Mouse (Mus musculus) left cerebral cortex, postnatal 25 days (tissue): ENCODE results near the gene Cpa3. TPM values are rescaled to one million over a fixed set of nuclear protein-coding genes. Genes with fewer than 3 reads are reported as not detected.

Experiments used
- DNase-seq, 2 experiments: peaks; one replicate each; pipeline ENCODE4 v3.0.0; 2022; ENCODE audit warnings: low spot score in 2 of 2, mixed read lengths in 1 of 2
- intact Hi-C: fragments of 180-260 bp; cut with DNase I; formaldehyde crosslinking; loops from one replicate; pipeline ENCODE4 v1.15.1; 2025
- total RNA-seq, 2 experiments: library from RNA; stranded (reverse); gene quantifications; 2 replicates each; pipeline ENCODE4 v1.2.3; 2021

Gene Cpa3
- total RNA-seq, result not detected

DNA sequence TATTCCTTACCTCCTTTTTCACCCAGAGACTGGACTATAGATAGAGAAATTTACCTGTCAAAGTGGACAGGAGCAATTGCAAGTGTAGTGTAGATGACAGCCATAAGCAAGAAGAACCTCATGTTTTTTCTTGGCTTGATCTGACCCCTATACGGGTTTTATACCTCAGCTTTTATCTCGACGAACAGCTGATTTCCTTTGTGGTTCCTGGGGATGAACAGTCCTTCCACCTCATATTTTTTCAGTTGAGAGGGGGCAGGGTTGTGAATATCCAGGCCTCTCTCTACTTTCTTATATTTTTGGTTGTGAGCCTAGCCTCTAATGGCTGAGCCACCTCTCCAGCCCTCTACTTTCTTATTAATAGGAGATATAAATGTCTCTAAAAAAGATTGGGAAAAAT is at the start of gene Cpa3:
TSS of gene Cpa3 (minus strand) at position 132 of the 400 bp plus-strand sequence.
- no peak for DNase-seq
- intact Hi-C loops, result no loop called here

DNA sequence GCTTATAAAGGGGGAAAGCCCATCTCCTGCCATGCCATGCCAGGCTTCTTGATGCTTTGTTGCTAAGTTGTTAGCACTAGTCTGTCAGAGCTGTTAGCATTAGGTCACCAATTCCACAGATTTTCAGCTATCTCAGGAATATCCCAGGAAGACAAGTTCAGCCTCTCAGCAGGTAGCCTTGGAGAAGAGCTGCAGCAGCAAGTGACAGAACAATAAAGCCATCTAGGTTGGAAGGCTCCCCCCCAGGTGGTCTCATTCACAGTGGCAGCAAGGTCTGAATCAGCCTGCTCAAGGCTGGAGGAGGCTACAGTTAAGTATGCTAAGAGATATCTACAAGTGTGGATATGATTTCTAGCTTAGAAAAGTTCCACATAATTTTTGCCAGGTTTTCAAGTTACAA is 49.4 kb upstream of the Cpa3 start:
- intact Hi-C loops, result no loop called here
- DNase-seq, result no peak

DNA sequence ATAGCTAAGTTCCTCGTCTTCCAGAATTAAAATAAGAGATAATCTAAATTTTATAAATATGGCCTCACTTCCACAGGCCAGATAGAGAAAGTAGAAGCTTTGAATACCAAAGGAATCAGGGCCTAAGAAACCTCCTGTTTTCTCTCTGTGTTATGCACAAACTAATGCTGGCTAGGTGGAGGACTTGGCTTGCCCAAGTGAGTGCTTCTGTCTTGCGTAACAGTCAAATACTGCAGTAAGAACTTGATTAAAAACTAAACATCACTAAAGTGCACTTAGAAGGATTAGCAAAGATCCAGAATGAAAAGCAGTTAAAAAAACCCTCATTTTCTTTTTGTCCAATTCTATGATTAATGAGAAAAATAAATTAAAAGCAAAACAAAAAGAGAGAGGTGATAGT is 46.8 kb upstream of the Cpa3 start:
- intact Hi-C loops, result no loop called here
- DNase-seq, result no peak

DNA sequence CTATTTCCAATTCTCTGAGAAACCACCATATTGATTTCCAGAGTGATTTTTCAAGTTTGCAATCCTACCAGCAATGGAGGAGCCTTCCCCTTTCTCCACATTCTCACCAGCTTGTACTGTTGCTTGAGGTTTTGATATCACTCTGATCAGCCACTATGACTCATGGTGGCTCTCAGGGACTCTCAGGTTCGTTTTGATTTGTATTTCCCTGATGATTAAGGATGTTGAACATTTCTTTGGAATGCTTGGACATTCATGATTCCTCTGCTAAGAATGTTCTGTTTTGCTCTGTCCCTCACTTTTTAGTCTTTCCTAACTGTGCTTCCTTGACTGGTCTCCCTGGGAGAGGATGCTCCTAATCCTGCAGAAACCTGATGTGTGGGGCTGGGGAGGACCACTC is 39.8 kb upstream of the Cpa3 start:
- intact Hi-C loops, result no loop called here
- no peak for DNase-seq

DNA sequence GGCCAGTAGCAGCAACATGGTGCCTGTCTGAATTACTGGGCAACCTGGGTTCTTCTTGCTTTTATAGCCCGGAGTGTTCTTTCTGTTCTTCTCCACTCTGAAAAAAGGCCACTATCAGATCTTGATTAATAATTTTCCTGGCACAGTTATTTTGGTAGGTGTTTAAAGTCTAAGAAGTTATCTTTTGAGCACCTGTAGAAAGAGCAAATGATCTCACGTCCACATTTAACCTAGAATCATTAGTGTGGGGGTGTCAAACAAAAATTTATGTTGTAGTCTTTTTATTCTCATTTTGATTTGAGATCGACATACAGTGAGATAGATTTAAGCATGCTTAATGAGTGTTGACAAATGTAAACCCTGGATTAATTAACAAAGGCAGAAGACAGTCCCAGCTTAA is 33.7 kb upstream of the Cpa3 start, which contains the start of gene Cpb1:
TSS of gene Cpb1 (minus strand) at position 101 of the 400 bp plus-strand sequence.
- intact Hi-C loops, result no loop called here
- DNase-seq, result no peak

DNA sequence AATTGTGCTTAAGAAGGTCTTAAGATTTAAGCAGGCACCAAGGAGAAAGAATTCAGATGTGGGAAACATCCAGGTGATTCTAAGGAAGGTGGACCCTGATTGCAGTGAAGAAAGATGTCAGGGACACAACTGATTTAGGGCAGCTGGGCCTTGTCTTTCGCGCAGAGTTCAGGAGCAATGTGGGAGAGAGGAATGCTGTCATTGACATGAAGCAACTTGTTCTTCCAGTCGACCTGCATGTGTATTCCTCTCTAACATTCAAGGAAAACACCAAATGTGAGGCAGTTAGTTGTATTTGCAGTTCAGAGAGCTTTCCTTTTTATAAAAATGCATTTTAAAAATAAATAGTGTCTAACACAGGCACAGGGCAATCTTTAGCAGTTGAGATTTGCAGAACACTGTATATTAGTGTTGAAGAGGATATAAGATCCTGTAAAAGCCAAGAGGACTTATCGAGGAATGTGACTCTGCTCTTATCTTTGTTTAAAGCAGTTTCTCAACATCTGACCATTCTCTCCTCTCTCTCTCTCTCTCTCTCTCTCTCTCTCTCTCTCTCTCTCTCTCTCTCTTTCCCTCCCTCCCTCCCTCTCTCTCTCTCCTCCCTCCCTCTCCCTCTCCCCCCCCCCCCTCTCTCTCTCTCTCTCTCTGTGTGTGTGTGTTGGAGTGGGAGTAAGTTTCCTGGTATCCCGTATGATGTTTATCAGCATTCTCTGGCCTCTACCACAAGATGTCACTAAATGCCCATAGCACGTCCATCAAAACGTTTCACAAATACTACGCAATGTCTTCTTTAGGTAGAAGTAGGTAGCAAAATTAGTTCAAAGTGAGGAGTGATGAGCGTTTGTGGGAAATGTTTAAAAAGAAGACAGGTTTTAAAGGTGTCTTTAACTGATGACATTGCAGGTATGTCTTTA is 12.8 kb upstream of the Cpa3 start:
- intact Hi-C loops, result loop anchor here (5.0 kb wide), 1 partner anchor 262 kb away; no protein-coding TSS in a partner anchor

DNA sequence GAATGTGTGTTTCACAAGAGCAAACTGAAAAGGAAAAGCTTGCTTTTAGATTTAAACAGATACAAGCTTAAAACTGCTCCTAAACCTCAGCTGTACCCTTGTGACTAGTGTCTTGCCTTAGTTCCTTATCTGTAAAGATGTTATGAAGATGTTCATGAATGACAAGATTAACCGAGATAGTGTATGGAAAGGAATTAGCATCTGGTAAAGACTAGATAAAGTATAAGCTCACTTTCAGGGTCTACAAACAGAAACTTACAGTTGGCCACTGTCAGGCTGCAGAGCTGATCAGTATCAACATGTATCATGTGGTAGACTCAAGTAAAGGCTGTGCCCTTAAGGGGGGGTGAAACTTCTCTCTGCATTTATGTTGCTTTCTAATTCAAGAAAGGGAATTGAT is 1.9 kb upstream of the Cpa3 start:
- no peak for DNase-seq
- intact Hi-C loops, result no loop called here

More for the DNA sequence above, 12.8 kb upstream of the Cpa3 start:
- DNase-seq, result no peak

DNA sequence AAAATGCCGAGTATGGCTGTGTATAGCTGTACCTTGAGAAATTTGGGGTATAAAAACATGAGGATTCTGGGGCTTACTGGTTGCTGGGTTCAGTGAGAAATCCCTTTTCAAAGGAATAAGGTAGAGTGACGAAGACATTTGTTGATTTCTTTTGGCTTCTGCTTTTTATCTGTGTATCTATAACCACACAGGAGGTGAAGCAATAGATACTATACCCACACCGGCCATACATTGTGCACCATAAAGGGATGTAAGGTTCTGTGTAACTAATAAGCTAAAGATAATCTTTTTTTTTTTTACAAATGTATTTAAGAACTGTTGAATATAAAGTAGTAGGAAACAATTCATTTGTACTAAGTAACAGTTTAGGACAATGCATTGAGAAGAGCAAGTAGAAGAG is 2.2 kb downstream of the Cpa3 start:
- intact Hi-C loops, result no loop called here
- DNase-seq, result no peak

DNA sequence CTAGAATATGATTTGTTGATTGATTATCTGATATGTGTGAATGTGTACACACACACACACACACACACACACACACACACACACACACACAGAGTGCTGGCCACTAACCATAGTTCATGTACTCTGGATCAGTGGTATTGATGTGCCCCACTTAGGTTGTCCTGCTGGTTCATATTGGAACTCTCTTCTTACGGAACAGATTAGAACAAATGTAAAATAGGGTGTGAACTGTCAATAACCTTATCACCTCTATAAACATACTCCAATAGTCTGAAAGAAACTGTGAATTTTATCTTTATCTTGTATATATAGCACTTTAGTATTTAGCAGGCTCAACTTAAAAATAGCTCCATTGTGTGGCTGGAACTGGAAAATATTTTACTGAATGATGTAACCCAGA is 5.0 kb downstream of the Cpa3 start:
- intact Hi-C loops, result no loop called here

DNA sequence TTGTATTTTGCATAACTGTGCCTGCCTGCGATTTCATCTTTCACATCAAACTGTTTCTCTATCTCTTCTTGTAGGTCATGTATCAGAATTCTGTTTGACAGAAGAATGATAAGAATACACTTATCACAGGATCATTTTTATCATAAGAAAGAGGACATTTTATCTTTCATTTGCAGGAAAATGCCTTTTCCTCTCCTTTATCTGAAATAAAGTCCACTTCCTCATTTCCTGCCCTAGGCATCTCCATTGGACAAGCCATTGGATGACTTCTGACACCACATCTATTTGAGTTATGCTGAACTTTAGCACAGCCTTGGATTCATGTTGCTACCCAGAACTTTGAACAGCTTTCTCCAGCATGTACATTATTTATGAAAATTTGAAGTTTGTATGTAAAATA is 13.0 kb downstream of the Cpa3 start:
- no peak for DNase-seq
- intact Hi-C loops, result no loop called here

More for the DNA sequence above, 5.0 kb downstream of the Cpa3 start:
- no peak for DNase-seq

DNA sequence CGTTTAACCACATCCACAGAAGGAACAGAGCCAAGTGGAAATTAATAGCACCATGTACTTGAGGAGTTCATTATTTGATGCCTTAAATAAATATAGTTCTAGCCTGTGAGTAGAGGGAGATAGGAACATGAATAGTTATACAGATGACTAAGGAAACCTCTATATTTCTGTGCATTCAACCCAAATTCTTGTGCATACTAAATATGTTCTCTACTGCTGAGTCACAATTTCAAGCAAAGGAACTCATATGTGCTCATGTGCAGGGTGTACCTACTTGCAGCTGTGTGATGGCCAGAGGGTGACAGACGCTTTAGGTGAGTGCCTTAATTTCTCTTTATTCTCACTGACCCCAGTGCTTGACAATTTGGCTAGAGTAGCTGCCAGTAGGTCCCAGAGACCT is 16.6 kb downstream of the Cpa3 start:
- DNase-seq, result peak in 1 of 2 experiments; percentile 4

DNA sequence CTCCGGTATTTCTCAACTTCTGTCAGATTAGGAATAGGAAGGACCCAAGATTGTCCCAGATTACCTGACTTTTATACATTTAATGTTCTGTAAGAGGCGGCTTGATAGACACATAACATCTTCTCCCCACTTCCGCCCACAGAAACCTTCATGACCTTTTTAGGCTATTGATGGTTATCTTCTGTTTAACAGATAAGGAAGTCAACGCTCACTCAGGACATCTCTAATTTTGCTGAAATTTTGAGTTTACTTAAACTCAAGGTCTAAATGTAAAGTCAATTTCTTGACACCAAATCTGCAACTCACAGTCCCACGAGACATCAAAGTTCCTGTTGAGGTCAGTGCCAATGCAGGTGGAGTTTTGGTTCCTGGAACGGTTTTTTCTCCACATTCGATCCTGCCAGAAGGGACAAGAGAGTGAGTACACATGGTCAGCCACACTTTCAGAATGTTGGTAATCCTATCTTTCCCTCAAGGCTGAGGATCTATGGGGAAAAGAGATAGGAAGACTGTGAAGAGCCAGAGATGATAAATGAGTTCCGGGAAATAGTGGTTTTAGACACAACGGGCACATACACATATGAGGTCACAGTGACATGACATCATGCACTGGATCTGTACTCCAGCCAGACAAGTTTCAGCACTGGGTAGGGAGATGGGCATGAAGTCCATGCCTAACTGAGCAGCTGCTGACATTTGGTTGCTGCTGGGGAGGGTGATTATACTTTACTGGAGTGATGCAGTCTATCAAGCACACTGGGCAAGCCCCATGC is 18.9 kb downstream of the Cpa3 start:
- intact Hi-C loops, result no loop called here
- DNase-seq, result no peak

More for the DNA sequence above, 16.6 kb downstream of the Cpa3 start:
- intact Hi-C loops, result no loop called here

DNA sequence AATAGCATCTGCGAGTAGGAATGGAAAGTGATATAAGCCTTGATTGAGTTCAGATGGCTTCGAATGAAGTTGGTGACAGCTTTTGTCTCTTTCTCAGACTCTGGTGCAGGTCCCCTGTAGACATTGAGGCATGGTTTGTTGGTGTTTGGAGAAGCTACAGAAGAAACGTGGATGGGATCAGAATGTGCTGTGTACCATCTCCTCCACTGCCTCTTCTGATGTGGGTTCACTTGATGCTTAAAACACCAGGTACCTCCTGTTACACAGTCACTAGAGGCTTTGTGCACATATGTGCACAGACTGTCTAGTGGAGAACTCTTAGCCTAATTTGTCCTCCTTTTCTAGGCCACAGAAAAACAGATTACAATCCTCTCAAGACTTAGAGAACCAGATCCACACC is 19.8 kb downstream of the Cpa3 start:
- intact Hi-C loops, result no loop called here
- no peak for DNase-seq

DNA sequence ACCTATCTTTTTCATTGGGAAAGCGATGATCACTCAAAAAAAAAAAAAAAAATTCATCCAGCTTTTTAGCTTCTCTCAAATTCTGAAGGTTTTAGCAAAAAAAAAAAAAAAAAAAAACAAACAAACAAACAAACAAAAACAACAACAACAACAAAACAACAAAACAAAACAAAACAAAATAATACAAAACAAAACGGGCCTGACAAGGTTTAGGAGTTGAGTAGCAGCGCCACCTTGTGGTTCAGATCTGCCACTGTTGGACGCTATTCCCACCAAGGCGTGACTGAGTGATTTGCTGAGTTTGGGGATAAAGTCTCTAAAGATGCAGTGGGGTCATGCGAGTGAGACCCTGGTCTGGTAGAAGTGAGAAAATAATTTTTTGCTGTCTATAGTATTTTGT is 43.1 kb downstream of the Cpa3 start:
- peak; percentile 37 to 52 for DNase-seq
- intact Hi-C loops, result loop anchor here (2.0 to 5.0 kb wide), 2 partner anchors 294 to 677 kb away; no protein-coding TSS in a partner anchor

DNA sequence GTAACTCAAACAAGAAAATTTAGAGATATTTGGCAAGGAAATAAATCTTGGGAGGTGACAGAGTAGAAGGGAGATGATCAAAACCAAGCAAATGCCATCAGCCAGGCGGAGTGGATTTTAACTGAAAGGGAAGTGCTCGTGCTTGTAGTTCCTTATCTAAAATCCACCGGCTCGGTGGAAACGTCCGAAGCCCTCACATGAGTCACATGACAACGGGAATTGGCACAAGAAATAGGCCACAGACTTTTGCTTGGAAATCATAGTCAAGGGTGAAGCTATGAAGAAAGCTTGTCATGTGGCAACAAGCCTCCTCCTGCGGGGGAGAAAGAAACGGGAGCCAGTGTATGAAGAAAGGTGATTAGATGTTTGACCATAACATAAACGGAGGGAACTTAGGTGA is 44.1 kb downstream of the Cpa3 start:
- no peak for DNase-seq
- intact Hi-C loops, result loop anchor here (2.0 to 5.0 kb wide), 2 partner anchors 293 to 676 kb away; no protein-coding TSS in a partner anchor

DNA sequence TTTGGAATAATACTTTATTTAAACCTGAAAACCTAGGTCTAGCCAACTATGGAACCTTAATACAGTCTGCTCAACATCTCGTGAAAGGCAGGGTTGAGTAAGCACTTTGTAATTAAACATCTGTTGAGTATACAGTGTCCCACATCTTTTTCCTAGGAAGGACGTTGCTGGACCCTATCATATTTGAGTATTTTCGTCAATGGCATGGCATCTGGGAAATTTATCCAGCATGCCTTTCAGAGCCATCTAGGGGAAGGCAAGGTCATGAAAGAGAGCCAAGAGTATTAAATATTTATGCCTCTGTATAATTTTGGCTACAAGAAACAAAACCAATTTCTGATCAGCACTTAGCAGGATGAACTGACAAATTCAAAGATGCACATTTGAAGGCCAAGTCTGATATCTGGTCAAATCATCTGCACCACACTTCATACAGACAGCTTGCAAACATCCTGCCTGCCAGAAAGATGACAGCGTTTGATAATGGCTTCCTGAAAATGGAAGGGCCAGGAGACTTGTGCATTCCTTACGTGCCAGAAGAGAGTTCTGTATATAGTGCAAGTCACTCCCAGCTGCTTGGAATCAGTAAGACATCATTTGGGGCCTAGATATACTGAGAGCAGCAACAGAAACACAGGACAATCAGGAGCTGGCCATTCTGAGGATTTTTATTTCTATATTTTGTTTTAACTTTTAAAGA is 52.9 kb downstream of the Cpa3 start:
- intact Hi-C loops, result no loop called here
- DNase-seq, result no peak

DNA sequence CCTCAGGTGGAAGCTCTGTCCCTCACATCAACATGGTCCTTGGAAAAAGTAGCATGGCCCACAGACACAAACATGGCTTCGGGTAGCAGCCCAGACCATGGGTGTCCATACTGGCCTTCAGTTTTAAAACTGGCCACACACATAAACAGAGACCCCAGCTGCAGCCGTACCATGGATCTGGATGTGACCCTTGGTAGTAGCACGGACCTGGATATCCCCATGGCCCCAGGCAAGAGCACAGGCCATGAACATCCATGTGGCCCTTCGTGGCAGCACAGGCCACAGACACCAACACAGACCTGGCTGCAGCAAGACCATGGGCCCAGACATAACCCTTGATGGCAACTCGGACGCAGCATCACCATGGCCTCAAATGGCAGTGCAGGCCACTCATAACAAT is 69.6 kb downstream of the Cpa3 start:
- intact Hi-C loops, result no loop called here
- no peak for DNase-seq

DNA sequence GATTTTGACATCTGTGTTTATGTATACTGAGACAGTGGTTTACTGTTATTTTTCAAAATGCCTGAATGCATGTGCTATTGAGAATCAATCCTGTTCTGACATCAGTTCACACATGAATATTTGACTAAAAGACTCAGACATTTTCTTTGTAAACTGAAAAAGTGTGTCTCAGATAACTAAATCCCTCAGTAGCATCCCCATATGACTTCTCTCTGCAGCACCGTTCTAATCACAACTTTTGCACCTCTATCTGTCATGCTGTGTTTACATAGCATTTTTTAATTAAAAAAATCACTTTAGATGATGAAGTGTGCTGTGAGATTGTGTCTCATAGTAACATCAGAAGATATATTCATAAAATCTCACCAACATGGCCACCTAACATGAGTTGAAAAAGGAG is 74.5 kb downstream of the Cpa3 start:
- DNase-seq, result no peak
- intact Hi-C loops, result no loop called here
